Mouse (Mus musculus) erythroblast, embryonic 14.5 days (primary cell): Measurements from ENCODE around the gene Nfkbie.

Experiments used
- GATA1 ChIP-seq: IDR thresholded peaks from 2 replicates; pipeline ENCODE4 v1.6.1; 2012; ENCODE audit warnings: low read length, inconsistent platforms, mixed read lengths
- TAL1 ChIP-seq: IDR thresholded peaks from 3 replicates; pipeline ENCODE4 v1.6.1; 2012; ENCODE audit warnings: low read length, inconsistent platforms, mixed read lengths

- TF ChIP-seq GATA1: no peak
- TF ChIP-seq TAL1: no peak
Measured at GRCm38 (mm10) chr17:45517135-45517534, 38.4 kb upstream of the Nfkbie start.
